Mouse (Mus musculus) small intestine, adult 2 months (tissue): ENCODE results near the gene Rarres1. TPM values are rescaled to one million over a fixed set of nuclear protein-coding genes. Genes with fewer than 3 reads are reported as not detected.

Experiments
- H3K27ac ChIP-seq: fragments of 200-500 bp; 2 replicates; pipeline ENCODE4 v1.5.1; 2012; ENCODE audit warnings: low read depth, low read length, control low read depth, inconsistent platforms; ENCODE audit not compliant: insufficient read depth
- H3K27me3 ChIP-seq: fragments of 200-500 bp; 2 replicates; pipeline ENCODE4 v1.6.1; 2012; ENCODE audit warnings: mild to moderate bottlenecking, moderate library complexity, low read length, inconsistent platforms; ENCODE audit not compliant: control insufficient read depth, insufficient read depth
- H3K36me3 ChIP-seq: fragments of 200-500 bp; 2 replicates; pipeline ENCODE4 v1.6.1; 2012; ENCODE audit warnings: mild to moderate bottlenecking, low read length, control low read depth, inconsistent platforms; ENCODE audit not compliant: control insufficient read depth, insufficient read depth
- H3K4me1 ChIP-seq: fragments of 200-500 bp; 2 replicates; pipeline ENCODE4 v1.6.1; 2012; ENCODE audit warnings: low read length, inconsistent platforms, mixed read lengths; ENCODE audit not compliant: control insufficient read depth, insufficient read depth, insufficient read length
- H3K4me3 ChIP-seq: fragments of 200-500 bp; 2 replicates; pipeline ENCODE4 v1.5.1; 2012; ENCODE audit warnings: low read depth, mild to moderate bottlenecking, control low read depth, inconsistent platforms, low read length, moderate library complexity
- CTCF ChIP-seq: fragments of 200-500 bp; IDR thresholded peaks from 2 replicates; pipeline ENCODE4 v1.5.1; 2012; ENCODE audit warnings: low read depth, mild to moderate bottlenecking, control low read depth, inconsistent platforms, low read length, moderate library complexity, mixed read lengths; ENCODE audit not compliant: insufficient replicate concordance, insufficient read length; ENCODE audit errors: extremely low read depth
- POLR2A ChIP-seq: fragments of 200-500 bp; IDR thresholded peaks from 2 replicates; pipeline ENCODE4 v1.6.1; 2012; ENCODE audit warnings: low read depth, mild to moderate bottlenecking, control low read depth, inconsistent platforms, low read length, moderate library complexity
- WGBS: fragments of 180-500 bp; shearing (Covaris S2); methylation state at CpG from one replicate; pipeline ENCODE4 v1.1.7; 2018; 5-methylcytosine and 5-hydroxymethylcytosine counted together
- polyA plus RNA-seq: library from polyadenylated mRNA; depleted of rRNA; stranded (reverse); fragments of >200 nt; gene quantifications from 2 replicates; pipeline ENCODE4 v1.2.3, GENCODE M21; 2012; rRNA removed

Gene Rarres1
- polyA plus RNA-seq, 1 experiment = 3.9 TPM

DNA sequence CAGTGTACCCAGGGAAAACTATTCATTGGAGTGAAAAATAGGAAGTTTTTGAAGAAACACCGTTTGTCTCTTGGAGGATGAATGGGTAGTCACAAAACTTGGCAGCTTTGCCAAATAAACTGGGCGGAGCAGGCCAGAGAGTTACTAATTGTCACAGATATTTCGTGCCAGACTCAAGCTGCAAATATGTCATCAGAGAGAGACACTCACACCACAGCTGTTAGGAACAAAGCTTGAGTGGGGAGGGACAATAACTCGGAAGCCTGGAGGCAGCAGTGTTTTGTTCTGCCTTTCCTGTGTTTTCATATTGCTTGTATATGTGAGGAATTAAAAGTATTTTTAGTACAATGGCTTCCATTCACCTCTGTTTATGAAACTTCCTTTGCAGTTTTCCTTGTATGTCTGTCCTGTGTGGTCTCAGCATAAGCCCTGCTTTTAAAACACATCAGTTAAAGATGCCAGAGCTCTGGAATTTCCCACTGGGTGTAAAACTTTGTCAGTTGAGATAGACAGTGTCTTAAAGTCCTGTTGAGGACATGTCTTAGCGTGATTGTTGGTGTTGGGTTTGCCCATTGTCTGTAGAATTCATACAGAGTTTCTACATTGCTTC is 64.6 kb downstream of the Rarres1 start:
- no peaks in the 10 kb centered on the region for H3K4me1 ChIP-seq
- H3K27ac ChIP-seq = no peak overlapping the region
- TF ChIP-seq CTCF (no peak), POLR2A (no peak)
- peaks cover 52% of the 10 kb centered on the region for H3K36me3 ChIP-seq
- H3K27me3 ChIP-seq = no peaks in the 10 kb centered on the region; the same call in 1 of the 2 replicates
- WGBS = 63% methylated on average over 5 of the region's 5 CpGs
- no peak overlapping the region for H3K4me3 ChIP-seq

DNA sequence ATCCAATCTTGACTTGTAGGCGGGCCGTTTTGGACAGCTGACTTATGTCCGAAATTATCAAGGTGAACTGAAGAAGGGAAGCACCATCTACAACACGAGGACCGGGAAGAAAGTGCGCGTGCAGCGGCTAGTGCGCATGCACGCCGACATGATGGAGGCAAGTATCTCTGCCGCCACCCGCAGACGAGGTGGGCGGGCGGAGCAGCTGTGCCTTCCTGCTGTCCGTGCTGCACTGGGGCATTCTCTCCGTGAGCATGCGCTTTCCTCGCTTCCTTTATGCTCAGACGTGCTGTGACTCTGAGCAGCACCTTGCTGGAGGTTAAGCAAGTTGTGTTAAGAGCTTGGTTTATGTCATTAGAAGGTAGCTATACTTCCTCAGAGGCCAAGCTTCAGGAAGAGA is 65.7 kb downstream of the Rarres1 start:
- Histone ChIP-seq H3K27me3 (no peaks in the 10 kb centered on the region; the same call in 1 of the 2 replicates), H3K4me3 (no peak overlapping the region), H3K4me1 (no peaks in the 10 kb centered on the region), H3K36me3 (peaks cover 57% of the 10 kb centered on the region), H3K27ac (no peak overlapping the region)
- 91% methylated on average over 21 of the region's 21 CpGs for WGBS
- TF ChIP-seq POLR2A = no peak
- TF ChIP-seq CTCF = no peak

DNA sequence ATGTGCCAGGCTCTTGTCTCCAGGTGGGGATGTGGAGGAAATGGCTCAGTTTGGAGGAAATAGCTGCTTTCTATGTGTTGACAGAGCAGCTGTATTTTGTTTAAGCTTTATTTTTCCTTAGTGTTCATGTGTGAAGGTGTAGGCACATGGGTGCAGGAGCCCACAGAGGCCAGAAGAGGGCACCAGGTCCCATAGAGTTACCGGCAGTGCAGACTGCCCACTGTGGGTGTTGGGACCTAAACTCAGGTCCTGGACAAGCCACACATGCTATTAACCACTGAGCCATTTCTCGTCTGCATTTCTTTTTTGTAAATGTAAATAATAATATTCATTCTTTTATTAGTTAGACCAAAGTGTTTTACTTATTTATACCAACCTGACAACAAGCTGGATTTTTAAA is 68.2 kb downstream of the Rarres1 start:
- TF ChIP-seq CTCF (no peak), POLR2A (no peak)
- Histone ChIP-seq H3K36me3 (peaks cover 59% of the 10 kb centered on the region), H3K4me3 (no peak overlapping the region), H3K27ac (no peak overlapping the region), H3K27me3 (no peaks in the 10 kb centered on the region; the same call in 1 of the 2 replicates), H3K4me1 (no peaks in the 10 kb centered on the region)
- 92% methylated on average over 2 of the region's 2 CpGs for WGBS

DNA sequence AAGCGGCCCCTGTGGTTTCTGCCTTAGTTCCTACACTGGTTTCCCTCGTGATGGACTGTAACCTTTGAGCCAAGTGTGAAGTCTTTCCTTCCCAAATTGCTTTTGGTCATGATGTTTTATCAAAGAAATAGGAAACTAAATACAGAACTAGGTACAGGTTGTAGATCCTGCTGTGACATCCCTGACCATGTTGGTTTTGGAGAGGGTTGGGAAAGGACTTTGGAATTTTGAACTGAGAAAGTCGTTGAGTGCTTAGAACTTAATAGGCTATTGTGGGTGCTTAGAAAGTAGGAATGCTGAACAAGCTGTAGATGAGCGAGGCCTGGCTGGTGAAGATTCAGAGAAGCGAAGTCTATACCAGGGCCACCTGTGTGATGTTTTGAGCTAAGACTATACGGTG is 81.3 kb downstream of the Rarres1 start:
- no peak overlapping the region for H3K27ac ChIP-seq
- no peak overlapping the region for H3K4me3 ChIP-seq
- 77% methylated on average over 6 of the region's 6 CpGs for WGBS
- no peaks in the 10 kb centered on the region for H3K27me3 ChIP-seq
- TF ChIP-seq CTCF = no peak
- TF ChIP-seq POLR2A = no peak
- H3K4me1 ChIP-seq = no peaks in the 10 kb centered on the region
- H3K36me3 ChIP-seq = peaks cover 50% of the 10 kb centered on the region

DNA sequence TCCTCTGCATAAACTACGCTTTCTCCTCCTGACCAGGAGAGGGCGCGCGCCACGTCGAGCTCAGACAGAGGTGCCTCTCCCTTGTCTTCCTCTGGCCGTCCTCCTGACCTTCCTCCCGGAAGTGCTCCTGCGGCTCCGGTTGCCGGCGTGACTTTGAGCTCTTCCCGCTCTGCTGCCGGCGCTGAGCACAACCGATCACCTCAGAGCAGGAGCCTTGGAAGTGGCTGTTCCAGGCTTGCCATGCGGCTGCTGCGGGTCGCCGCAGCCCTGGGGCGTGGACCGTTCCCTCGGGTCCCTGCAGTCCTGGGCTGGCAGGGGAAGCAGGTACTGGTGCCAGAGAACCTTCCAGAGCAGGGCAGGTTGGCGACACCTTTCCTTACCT is 85.3 kb downstream of the Rarres1 start, which contains the start of gene Gfm1:
Gene Gfm1 (plus strand): TSS at position 98 of the 382 bp plus-strand sequence.
- H3K4me1 ChIP-seq = no peaks in the 10 kb centered on the region
- no peaks in the 10 kb centered on the region for H3K27me3 ChIP-seq
- peak within 1 kb of the TSS; percentile 100 for H3K4me3 ChIP-seq
- under 1% methylated on average over 24 of the region's 24 CpGs for WGBS
- peaks cover 20% of the 10 kb centered on the region for H3K36me3 ChIP-seq
- no peak within 1 kb of the TSS for H3K27ac ChIP-seq
- TF ChIP-seq CTCF (peak; percentile 93), POLR2A (peak; percentile 56; the same call in 1 of the 2 replicates)

DNA sequence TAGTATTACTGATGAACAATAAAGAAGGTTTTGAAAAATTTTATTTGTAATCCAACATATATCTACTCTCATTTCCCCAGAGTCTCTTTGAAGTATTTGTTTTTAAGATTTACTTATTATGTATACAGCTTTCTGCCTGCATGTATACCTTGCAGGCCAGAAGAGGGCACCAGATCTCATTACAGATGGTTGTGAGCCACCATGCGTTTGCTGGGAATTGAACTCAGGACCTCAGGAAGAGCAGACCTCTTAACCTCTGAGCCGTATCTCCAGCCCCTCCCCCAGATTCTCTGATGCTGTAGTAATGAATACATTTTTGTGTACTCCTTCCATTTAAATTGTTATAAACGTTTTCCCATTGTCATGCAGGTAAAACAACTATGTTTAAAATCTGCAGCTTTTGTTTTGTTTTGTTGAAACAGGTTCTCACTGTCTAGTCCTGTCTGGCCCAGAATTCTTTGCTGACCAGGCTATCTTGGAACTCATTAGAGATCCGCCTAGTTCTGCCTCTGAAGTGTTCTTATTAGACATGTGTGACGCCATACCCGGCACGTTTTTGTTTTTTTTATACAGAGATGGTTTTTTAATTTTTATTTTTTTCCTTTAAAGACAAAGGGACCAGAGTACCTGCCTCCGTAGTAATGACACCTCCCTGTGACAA is 85.9 kb downstream of the Rarres1 start:
- H3K4me1 ChIP-seq = no peaks in the 10 kb centered on the region
- WGBS = 25% methylated on average over 8 of the region's 8 CpGs
- TF ChIP-seq CTCF (no peak), POLR2A (no peak)
- H3K4me3 ChIP-seq = peak overlapping the region; percentile 100
- H3K27ac ChIP-seq = no peak overlapping the region
- peaks cover 18% of the 10 kb centered on the region for H3K36me3 ChIP-seq
- H3K27me3 ChIP-seq = no peaks in the 10 kb centered on the region

Other genes with a start within 250 kb of the Rarres1 start
- gene Mlf1, start 141.4 kb downstream of the Rarres1 start, polyA plus RNA-seq = 0.25 TPM in 1 of 2 replicates, not detected in the other
- gene Gm17402, start 140.4 kb downstream of the Rarres1 start, polyA plus RNA-seq = not detected in 2 replicates
- gene Gfm1, start 85.4 kb downstream of the Rarres1 start, polyA plus RNA-seq = 4.0 and 5.9 TPM in 2 replicates
- gene Lxn, start 51.6 kb downstream of the Rarres1 start, polyA plus RNA-seq = 15.8 and 55.5 TPM in 2 replicates
- 14.6 and 25.8 TPM in 2 replicates for gene Mfsd1, start 67.2 kb upstream of the Rarres1 start, polyA plus RNA-seq